Mouse (Mus musculus): ENCODE results near the gene Gm44502. TPM values are rescaled to one million over a fixed set of nuclear protein-coding genes. Genes with fewer than 3 reads are reported as not detected.

Gene Gm44502
- total and polyA plus RNA-seq, 2 experiments from 2014 or later: 1.7 TPM; not detected in 1

DNA sequence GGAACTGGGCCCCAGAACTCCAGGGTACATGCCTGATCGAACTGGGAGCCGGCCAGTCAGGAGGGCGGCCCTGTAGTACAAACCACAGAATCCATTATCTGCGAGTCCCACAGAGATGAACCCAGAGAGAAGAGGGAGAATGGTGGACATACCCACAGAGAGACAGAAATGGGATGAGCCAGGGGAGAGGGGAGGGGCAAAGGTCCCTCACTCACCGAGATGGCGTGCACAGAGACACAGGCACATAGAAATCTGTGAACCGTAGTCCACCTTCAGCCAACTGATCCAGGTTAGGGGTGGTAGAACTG lies 45.8 kb upstream of the Gm44502 start:
- Histone ChIP-seq H3K9ac (peak overlapping the region; percentile 67), H3K36me3 (ENCODE audit: insufficient read depth) (peaks cover 6% of the 10 kb centered on the region; the same call in 1 of the 2 replicates), H3K9me3 (ENCODE audit: low read length) (no peaks in the 10 kb centered on the region), H3K4me1 (ENCODE audit: insufficient read depth) (peaks cover 6% of the 10 kb centered on the region; the same call in 1 of the 2 replicates), H3K27ac (ENCODE audit: low read depth, low read length) (no peak overlapping the region), H3K4me3 (ENCODE audit: low read depth, low read length) (peak overlapping the region; percentile 60), H3K4me2 (ENCODE audit: low read depth) (peak overlapping the region; percentile 85), H3K27me3 (ENCODE audit: insufficient read depth, low read length) (no peaks in the 10 kb centered on the region)
- no peak for DNase-seq
- ATAC-seq: no peak
- 92% methylated on average over 7 of the region's 7 CpGs for WGBS
- no peak for TF ChIP-seq CTCF (IDR thresholded peaks at IDR 0.05; ENCODE audit: low read depth)

GRCm38 (mm10) chr15:89474596-89475292 lies 45.2 kb upstream of the Gm44502 start:
- ATAC-seq: no peak
- Histone ChIP-seq H3K4me1 (ENCODE audit: insufficient read depth) (peaks cover 6% of the 10 kb centered on the region; the same call in 1 of the 2 replicates), H3K4me2 (ENCODE audit: low read depth) (peak overlapping the region; percentile 85; the same call in 1 of the 2 replicates), H3K27ac (ENCODE audit: low read depth, low read length) (no peak overlapping the region), H3K36me3 (ENCODE audit: insufficient read depth) (peaks cover 6% of the 10 kb centered on the region; the same call in 1 of the 2 replicates), H3K9ac (no peak overlapping the region), H3K4me3 (ENCODE audit: low read depth, low read length) (0 out of 2 replicates have a peak overlapping the region, but pooled peaks have one; percentile 60), H3K9me3 (ENCODE audit: low read length) (no peaks in the 10 kb centered on the region), H3K27me3 (ENCODE audit: insufficient read depth, low read length) (no peaks in the 10 kb centered on the region)
- WGBS: 87% methylated on average over 19 of the region's 19 CpGs
- DNase-seq: no peak
- no peak for TF ChIP-seq CTCF (IDR thresholded peaks at IDR 0.05; ENCODE audit: low read depth)

DNA sequence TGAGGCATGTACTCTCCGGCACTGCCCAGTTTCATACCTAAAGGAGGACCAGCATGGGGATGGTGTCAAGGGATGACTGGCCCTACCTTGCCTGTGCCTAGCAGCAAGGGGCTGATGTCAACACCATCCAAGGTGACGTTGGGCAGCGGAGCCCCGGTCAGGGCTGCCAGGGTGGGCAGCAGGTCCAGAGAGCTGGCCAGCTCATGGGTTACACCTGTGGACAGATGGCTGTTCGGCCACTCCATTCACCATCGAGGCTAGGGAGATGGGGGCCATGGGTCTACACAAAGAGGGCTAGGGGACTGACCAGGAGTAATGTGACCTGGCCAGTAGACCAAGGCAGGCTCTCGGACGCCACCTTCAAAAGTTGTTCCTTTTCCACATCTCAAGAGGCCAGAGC lies 44.4 kb upstream of the Gm44502 start:
- Histone ChIP-seq H3K9me3 (ENCODE audit: low read length) (no peaks in the 10 kb centered on the region), H3K36me3 (ENCODE audit: insufficient read depth) (peaks cover 6% of the 10 kb centered on the region; the same call in 1 of the 2 replicates), H3K27ac (ENCODE audit: low read depth, low read length) (no peak overlapping the region), H3K9ac (no peak overlapping the region), H3K4me2 (ENCODE audit: low read depth) (no peak overlapping the region), H3K27me3 (ENCODE audit: insufficient read depth, low read length) (no peaks in the 10 kb centered on the region), H3K4me3 (ENCODE audit: low read depth, low read length) (no peak overlapping the region), H3K4me1 (ENCODE audit: insufficient read depth) (peaks cover 6% of the 10 kb centered on the region; the same call in 1 of the 2 replicates)
- WGBS: 98% methylated on average over 8 of the region's 8 CpGs
- no peak for TF ChIP-seq CTCF (IDR thresholded peaks at IDR 0.05; ENCODE audit: low read depth)
- ATAC-seq (no peak), DNase-seq (no peak)

DNA sequence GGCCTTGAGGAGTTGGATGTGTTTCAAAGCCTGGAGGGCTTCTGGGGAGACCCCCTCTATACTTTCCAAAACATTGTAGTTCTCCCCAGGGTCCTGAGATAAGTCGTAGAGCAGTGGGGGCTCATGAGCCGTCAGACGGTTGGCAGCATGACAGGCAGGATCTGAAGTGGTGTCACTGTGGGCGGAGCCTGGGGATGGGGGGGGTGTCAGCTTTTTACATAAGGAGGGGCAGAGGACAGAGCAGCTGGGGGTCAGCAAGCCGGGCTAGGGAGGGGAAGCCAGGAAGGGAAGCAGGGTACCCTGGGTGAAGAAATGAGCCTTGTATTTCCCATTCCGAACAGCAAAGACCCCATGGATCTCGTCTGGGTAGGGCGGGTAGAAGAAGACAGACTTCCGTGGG lies 43.9 kb upstream of the Gm44502 start:
- Histone ChIP-seq H3K4me3 (ENCODE audit: low read depth, low read length) (no peak overlapping the region), H3K9me3 (ENCODE audit: low read length) (no peaks in the 10 kb centered on the region), H3K4me2 (ENCODE audit: low read depth) (no peak overlapping the region), H3K27me3 (ENCODE audit: insufficient read depth, low read length) (no peaks in the 10 kb centered on the region), H3K4me1 (ENCODE audit: insufficient read depth) (peaks cover 6% of the 10 kb centered on the region; the same call in 1 of the 2 replicates), H3K36me3 (ENCODE audit: insufficient read depth) (peaks cover 6% of the 10 kb centered on the region; the same call in 1 of the 2 replicates), H3K9ac (no peak overlapping the region), H3K27ac (ENCODE audit: low read depth, low read length) (no peak overlapping the region)
- DNase-seq (no peak), ATAC-seq (no peak)
- 82% methylated on average over 9 of the region's 9 CpGs for WGBS
- TF ChIP-seq CTCF (IDR thresholded peaks at IDR 0.05; ENCODE audit: low read depth): no peak

DNA sequence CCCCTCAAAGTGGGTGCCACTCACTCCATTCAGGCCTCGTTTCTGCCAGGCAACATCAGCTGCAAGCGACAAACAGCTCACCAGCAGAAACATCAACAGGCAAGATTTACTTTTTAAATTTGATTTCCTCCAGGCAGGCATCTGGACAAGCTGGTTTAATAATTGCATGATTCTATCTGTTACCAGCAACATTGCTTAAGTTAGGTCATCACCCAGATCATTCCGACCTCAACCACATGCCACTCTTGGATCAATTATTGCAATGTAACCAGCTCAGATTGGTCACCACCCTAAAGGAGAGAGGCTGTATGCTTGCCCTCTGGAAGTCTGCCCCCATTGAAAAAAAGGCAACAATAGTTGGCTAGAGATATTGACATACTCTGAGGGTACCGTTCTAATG lies 42.0 kb upstream of the Gm44502 start:
- no peak overlapping the region for H3K27ac ChIP-seq (ENCODE audit: low read depth, low read length)
- H3K36me3 ChIP-seq (ENCODE audit: insufficient read depth): peaks cover 6% of the 10 kb centered on the region; the same call in 1 of the 2 replicates
- WGBS: 82% methylated on average over 4 of the region's 4 CpGs
- DNase-seq (no peak), ATAC-seq (no peak)
- H3K9ac ChIP-seq: no peak overlapping the region
- peaks cover 6% of the 10 kb centered on the region; the same call in 1 of the 2 replicates for H3K4me1 ChIP-seq (ENCODE audit: insufficient read depth)
- H3K4me3 ChIP-seq (ENCODE audit: low read depth, low read length): no peak overlapping the region
- H3K9me3 ChIP-seq (ENCODE audit: low read length): no peaks in the 10 kb centered on the region
- H3K27me3 ChIP-seq (ENCODE audit: insufficient read depth, low read length): no peaks in the 10 kb centered on the region
- H3K4me2 ChIP-seq (ENCODE audit: low read depth): no peak overlapping the region
- TF ChIP-seq CTCF (IDR thresholded peaks at IDR 0.05; ENCODE audit: low read depth): no peak

DNA sequence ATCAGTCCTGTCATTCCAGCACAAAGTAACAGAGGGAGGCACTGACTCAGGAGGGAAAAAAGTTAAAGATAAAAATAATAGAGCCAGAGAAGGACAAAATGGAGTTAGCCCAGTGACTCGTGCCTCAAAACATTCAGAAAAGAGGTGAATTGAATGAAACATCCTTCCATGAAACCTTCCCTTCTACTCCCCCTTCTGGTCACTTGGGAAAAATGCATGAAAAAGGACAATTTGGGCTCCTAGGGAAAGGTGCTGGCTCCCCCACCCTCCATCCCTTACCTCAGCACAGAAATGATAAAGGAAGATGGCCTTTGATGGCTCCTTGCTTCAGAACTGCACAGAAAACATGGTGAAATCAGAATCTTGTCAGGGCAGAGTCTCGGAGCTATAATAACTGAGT lies 39.1 kb upstream of the Gm44502 start:
- WGBS: 28% methylated on average over 2 of the region's 2 CpGs
- Histone ChIP-seq H3K9ac (no peak overlapping the region), H3K27ac (ENCODE audit: low read depth, low read length) (no peak overlapping the region), H3K4me3 (ENCODE audit: low read depth, low read length) (no peak overlapping the region), H3K27me3 (ENCODE audit: insufficient read depth, low read length) (no peaks in the 10 kb centered on the region), H3K4me2 (ENCODE audit: low read depth) (no peak overlapping the region), H3K4me1 (ENCODE audit: insufficient read depth) (no peaks in the 10 kb centered on the region), H3K9me3 (ENCODE audit: low read length) (no peaks in the 10 kb centered on the region), H3K36me3 (ENCODE audit: insufficient read depth) (peaks cover 8% of the 10 kb centered on the region; the same call in 1 of the 2 replicates)
- DNase-seq (peak; percentile 59), ATAC-seq (peak; percentile 38; the same call in 1 of the 2 replicates)
- TF ChIP-seq CTCF (IDR thresholded peaks at IDR 0.05; ENCODE audit: low read depth): peak; percentile 75

- Histone ChIP-seq H3K27me3 (ENCODE audit: insufficient read depth, low read length) (no peaks in the 10 kb centered on the region), H3K36me3 (ENCODE audit: insufficient read depth) (peaks cover 29% of the 10 kb centered on the region), H3K27ac (ENCODE audit: low read depth, low read length) (no peak overlapping the region), H3K9ac (no peak overlapping the region), H3K4me2 (ENCODE audit: low read depth) (no peak overlapping the region), H3K9me3 (ENCODE audit: low read length) (no peaks in the 10 kb centered on the region), H3K4me1 (ENCODE audit: insufficient read depth) (no peaks in the 10 kb centered on the region), H3K4me3 (ENCODE audit: low read depth, low read length) (no peak overlapping the region)
- ATAC-seq (peak; percentile 71), DNase-seq (peak; percentile 26)
- TF ChIP-seq CTCF (IDR thresholded peaks at IDR 0.05; ENCODE audit: low read depth): no peak
- 0% methylated on average over 1 of the region's 1 CpGs for WGBS
Measured at GRCm38 (mm10) chr15:89465052-89465451, 35.6 kb upstream of the Gm44502 start.

Data from forebrain, postnatal 0 days (tissue).